Mouse (Mus musculus) embryo, embryonic 10 days (tissue): Measurements from ENCODE around the gene Aldh8a1.
"Not testable (repeated sequence)": the region's sequence is repeated elsewhere in the genome, so short reads cannot be mapped to it uniquely, and the experiment has no call there.

Experiments
- DNase-seq: peaks from one replicate; pipeline ENCODE4 v3.0.0-alpha.2; 2015; ENCODE audit warnings: low spot score

Aldh8a1 gene

DNA sequence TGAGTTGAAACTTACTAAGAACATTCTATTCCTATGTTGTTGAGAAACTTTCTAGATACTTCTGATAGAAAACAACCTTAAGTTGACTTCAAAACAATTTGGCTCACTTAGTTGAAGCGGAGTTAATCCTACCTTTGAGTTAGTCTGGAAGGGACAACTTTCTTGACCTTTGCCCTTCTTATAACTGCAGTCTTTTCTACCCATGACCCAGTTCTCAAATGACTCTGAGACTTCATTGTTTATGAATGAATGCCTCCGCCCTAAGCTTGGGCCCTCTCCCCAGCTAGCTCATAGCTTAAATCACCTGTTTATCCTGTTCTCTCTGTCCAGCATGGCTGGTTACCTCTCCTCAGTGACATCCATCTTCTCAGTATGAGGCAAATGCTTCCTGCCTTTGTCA, 7.5 kb upstream of the Aldh8a1 start:
- no peak for DNase-seq

DNA sequence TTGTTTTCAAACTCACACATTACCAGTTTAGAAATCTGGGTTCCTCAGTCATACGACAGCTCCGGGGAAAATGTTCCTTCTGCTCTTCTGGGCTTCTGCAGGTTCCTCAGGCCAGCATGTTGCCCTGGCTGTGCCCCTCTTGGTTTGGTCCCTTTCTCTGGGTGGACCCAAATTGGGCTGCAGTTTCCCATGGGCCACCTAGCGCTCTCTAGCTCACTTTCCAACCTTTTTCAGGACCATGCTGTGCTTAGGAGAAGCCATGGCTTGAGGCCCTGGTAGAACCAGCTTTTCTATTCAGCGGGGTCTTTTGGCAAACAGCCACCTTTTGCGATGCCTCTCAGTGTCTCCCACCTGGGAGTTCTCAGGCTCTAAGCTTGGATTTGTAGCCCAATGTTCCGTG, 4.8 kb upstream of the Aldh8a1 start:
- no peak for DNase-seq

DNA sequence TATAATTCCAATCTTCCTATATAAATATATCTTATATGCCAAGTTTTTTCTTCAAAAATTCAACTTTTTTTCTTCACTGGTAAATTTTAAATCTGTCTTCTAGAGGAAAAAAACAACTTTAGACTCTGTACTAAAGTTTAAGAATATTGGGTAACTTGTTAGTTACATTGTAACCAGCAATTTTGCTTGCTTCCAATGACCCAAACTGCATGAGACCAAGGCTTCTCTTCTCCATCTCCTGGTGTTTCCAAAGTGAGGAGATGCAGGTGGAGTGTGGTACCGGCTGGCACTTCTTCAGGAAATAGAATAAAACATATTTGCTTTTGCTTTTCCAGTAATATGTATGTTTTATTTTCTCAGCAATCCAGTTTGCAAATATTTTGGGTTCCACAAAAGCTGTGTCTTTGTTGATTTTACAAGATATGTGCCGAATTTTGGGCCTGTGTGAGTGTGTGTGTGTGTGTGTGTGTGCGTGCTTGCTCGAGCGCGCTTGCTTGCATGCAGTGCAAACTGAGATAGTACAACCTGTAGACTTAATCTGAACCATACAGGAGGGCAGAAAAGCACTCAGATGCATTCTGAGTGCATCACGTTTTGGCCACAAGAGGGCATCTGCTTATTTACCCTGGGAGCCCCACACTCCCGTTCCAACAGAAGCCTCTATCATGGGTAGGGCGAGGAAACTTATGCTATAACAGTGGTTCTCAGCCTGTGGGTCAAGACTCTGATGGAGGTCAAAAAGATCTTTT, 1.3 kb downstream of the Aldh8a1 start:
- DNase-seq, result peak; percentile 46

DNA sequence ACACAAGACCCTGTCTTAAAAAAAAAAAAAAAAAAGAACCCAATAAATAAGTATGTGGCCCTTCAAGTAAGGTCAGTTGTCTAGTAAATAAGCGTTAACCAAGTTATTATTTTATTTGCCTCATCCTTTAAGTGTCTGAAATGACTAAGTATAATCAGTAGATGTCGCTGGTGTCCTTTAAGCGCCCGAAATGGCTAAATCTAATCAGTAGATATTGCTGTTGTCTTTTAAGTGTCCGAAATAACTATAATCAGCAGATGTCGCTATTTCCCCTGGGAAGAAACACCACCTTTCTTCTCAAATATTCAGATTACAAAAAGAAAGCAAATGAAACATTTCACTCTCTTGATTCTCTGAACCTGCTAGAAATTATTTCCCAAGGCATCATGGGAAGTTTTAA, 5.8 kb downstream of the Aldh8a1 start:
- DNase-seq, result peak; percentile 73

DNA sequence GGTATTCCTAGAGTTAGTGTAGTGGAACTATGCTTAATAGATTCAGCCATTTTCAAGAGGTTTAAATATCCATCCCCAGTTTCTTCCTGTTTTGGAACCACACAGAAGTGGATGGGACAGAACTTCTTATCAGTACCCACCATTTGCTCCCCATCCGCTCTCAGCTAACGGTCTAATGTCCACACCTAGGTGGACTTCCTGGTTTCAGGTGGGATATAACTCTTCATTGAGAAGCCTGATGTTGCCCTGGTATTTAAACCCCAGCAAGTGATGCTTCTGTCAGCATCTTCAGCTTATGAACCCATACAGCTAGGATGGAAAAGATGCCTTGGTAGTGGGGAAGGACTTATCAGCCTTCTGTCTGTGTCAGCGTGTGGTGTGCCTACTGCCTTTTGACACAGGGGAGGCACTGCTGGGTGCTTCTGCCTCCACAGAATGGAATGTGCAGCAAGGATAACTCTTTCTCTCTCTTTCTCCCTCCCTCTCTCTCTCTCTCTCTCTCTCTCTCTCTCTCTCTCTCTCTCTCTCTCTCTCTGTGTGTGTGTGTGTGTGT, 8.1 kb downstream of the Aldh8a1 start:
- DNase-seq, result no peak

DNA sequence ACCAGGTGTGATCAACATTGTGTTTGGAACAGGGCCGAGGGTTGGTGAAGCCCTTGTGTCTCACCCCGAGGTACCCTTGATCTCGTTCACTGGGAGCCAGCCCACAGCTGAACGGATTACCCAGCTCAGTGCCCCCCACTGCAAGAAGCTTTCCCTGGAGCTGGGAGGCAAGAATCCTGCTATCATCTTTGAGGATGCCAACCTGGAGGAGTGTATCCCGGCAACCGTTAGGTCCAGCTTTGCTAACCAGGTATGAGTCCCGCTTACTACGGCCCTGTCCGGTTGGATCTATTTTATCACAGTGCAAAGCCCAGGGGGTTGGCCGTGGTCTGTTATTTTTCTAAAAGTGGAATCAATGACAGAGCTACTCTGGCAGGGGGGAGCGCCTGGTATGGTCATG, 12.0 kb downstream of the Aldh8a1 start:
- DNase-seq, result no peak

DNA sequence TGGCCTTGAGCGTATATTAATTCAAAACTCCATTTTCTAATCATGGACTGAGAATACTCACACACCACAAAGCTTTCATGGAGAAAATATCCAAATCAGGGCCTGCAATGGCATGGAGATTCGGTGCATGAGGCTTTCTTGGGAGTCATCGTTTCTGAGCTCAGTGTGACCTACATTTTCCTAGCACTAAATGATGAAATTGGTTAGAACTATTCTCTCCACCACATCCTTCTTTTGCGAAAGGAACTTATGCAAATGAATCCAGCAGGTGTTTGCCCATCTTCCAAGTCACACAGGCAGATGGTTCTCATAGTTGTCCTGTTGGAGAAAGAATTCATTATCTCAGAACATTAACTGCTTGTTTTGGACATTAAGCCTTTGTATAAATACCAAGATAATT, 13.3 kb downstream of the Aldh8a1 start:
- DNase-seq, result no peak

DNA sequence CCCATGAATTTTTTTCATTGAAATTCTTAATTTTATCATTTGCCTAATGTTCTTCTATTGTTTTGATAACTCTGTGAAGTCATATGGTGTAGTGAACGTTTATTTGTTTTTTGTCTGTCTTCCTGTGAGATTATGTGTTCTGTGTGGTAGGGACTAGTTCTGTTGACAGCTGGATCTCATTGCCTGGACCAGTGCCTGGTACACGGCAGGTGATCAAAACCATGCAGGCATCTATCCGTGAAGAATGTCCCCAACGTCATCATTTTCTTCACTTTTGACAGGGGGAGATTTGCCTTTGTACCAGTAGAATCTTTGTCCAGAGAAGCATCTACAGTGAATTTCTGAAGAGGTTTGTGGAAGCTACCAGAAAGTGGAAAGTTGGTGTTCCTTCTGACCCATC, 14.2 kb downstream of the Aldh8a1 start:
- no peak for DNase-seq

DNA sequence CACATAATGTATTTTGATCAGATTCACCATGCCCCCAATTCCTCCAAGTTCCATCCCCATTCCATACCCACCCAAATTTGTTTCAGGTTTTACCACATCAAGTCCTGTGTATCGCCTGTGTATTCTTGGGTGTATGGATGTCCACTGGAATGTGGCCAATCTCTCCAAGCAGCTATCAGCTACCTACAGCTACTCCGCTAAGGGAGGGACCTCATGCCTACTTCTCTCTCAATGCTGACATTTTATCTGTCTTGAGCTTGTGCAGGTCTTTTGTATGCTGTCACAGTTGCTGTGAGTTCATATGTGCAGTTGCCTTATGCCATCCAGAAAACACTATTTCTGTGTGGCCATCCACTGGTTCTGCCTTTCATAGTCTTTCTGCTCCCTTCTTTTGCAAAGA, 16.3 kb downstream of the Aldh8a1 start:
- no peak for DNase-seq

DNA sequence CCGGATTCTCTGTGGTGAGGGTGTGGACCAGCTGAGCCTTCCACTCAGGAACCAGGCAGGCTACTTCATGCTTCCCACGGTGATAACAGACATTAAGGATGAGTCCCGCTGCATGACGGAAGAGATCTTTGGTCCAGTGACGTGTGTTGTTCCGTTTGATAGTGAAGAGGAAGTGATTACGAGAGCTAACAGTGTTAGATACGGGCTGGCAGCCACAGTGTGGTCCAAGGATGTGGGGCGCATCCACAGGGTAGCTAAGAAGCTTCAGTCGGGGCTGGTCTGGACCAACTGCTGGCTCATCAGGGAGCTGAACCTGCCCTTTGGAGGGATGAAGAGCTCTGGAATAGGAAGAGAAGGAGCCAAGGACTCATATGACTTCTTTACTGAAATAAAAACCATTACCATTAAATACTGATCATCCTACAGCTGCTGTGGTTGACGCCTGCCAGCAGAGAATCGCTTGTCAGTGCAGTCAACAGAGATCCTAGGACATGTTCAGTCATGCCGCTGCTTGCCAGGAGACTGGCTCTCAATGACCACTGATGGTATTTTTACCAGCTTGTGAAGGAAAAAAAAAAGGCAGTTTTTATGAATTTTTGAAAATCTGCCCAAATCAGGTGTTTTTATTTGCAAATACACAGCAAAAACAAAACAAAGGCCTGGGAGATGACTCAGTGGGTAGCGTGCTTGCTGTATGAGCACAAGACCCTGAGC, 18.5 kb downstream of the Aldh8a1 start:
- no peak for DNase-seq

DNA sequence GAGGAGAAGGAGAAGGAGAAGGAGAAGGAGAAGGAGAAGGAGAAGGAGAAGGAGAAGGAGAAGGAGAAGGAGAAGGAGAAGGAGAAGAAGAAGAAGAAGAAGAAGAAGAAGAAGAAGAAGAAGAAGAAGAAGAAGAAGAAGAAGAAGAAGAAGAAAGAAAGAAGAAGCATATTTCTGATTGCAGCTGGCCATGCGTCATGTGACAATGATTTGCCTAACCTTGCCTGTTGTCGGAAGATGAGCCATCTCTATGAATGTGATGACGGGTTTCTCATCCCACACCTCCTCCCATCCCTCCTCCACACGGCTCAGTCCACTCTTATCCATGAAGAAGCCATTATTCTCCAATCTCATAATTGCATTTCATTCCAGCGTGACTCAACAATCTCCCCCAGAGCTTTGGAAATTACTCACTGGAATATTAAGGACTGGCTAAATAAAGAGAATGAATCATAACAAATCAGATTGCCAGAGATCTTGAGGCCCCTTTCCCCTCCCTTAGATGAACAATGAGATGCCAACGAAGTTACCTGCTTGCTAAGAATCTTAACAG, 21.9 kb downstream of the Aldh8a1 start:
- not testable (repeated sequence) for DNase-seq

DNA sequence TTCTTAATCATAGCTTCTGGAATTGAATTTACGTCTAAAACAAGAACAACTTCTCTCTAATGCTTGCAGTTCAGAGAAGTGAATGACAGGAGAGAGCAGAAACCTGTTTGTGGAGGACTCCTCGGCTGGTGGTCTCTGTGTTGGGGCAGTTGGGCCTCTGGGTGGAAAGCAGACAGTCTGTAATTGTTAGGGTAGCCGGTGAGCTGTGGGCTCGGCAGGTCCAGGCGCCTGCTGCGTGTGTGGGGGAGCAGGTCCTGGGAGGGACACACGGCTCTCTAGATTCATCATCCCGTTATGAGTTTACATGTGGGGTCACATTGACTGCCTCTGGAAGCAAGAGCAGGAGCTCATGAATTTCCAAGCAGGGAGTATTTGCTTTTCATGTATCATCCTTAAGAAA, 22.5 kb downstream of the Aldh8a1 start:
- DNase-seq, result no peak

DNA sequence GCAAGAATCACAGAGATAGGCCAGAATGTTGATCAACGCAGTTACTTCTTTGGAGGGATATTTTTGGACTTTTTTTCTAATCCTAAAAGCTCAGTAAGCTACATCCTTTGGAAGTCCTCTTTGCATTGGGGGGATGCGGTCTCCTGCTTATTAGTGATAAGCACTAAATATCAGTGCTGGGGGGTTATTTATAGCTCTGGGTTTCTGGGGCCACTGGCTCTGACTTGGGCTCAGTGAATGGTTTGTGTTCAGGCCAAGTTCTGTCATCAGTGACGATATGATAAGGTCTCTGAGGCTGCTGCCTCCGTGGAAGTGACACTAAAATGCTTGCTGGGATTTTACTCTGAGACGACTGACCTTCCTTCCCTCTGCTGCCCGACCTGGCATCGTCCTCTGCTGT, 22.9 kb downstream of the Aldh8a1 start:
- DNase-seq, result no peak

DNA sequence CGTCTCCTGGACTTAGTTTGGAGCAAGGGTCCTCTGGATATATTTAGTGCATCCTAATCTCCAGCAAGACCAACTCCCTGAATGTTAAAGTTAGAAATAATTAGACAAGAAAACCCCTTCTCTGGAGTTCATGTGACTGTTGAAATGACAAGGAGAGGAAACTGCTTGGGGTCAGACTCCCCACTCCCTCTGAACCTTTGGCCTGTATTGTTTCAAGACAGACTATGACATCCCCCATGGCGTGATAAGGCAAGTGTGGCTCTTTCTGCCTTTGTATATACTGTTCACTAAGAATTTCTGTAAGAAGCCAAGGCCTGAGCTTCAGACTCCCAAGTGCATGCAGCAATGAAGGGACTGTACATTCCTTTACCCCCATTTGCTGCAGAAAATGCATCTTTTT, 23.4 kb downstream of the Aldh8a1 start:
- no peak for DNase-seq

DNA sequence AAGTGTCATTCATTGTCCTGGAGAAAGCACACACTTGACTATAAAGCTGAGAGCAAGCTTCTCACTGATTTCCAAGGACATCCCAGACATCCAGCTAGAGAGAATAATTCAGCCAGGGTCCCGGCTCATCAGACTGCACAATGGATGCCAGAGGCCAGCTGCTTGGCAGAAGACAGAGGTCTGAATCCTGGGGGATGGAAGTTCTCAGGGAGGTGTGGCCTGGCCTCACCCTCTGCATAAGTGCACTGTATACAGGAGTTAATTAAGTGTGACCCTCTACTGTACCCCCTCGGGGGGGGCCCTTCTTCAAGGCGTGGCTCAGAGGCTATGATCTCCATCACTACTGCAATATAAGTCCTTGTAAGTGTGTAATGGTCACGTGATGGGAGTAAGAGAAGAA, 24.2 kb downstream of the Aldh8a1 start:
- no peak for DNase-seq

DNA sequence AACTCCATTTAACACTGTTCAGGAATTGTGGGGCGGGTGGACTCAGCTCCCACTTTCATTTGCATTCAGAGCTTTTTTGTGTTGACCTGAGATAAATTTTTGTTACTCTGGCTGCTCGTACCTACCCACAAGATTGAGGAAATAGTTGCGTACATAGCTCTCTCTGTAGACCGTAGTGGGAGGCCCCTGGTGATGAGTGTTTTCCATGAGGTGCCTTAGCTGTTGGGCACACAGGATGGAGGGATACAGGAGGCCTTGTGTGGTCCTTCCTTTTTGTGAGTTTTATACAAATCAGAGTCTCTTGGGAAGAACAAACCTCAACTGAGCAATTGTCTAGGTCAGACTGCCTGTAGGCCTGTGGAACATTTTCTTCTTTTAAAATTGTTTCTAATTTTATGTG, 27.7 kb downstream of the Aldh8a1 start:
- no peak for DNase-seq

DNA sequence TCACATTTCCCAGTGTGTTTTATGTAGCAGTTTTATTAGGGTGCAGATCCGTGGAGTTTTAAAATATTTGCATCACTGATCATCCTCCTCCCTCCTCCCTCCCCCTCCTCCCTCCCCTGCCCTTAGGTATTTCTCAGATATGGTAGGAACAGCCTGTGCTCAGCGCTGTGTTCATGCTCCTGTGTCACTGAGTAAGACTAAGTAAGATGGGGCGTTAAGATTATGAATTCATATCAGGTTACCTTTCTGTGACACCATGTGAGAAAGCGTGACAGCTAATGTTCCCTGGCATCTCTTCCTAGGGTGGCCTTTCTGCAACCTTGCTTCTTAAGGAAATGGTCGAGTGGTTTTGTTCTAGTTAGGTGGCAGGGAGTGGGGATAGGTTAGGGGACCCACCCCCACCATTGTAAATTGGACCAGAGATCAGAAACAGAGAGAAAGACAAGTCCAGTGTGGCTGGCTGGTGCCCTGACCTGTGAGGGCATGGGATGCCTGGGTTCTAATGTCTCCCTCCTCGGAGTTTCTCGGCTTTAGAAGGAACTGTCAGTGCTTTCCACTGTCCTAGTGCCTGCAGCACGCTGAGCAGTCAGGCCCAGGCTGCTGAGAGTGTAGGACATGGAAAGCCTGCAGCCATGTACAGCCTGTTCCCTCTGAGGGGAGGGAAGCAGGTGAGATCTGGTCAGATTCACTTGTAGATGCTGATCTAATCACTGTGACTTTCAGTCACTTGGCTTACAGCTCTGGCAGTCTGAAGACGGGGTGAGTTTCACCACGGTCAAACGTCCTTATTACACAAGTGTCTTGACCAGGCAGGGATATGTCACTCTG, 28.8 kb downstream of the Aldh8a1 start:
- DNase-seq, result no peak

DNA sequence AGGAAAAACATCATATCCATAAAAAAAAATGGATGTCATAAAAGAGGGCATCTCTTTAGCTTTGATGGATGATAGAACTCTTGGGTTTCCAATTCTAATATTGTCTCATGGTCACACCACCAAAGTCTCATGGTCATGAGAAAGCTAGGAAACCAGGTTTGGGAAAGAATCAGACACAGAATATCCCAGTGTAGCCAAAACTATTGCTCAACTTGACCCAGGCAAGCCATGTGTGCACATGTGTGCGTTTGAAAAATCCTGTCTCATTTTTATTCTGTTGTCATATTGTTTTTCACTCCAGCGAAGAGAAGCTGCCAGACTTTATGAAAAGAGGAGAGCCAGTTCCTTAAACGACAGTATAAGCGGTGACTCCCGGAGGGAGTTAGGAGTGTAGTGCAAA, 33.6 kb downstream of the Aldh8a1 start:
- DNase-seq, result no peak

DNA sequence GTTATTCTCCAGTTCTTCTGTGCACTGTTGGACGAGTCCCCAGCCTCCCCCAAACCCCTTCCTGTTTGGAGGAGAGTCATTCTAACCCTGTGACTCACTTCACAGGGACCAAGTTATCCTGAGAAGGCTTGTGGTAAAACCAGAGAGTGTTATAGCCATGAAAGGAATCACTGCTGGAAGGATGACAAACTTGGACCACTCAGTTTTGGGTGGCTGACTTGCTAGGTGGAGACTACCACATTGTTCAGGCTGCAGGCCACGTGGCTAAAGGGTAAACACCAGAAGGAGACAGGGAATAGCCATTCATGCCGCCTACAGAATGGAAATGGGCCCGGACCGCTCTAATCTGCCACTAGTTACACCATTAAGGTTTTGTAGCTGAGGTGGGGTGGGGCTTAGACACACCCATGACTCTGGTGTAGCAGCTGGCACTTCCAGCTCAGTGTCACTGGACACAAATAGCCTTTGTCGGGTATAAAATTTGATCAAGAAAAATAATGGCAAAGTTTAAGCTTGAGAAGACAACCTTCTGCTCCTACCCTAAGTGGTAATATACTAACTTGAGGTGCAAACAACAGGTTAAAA, 34.6 kb downstream of the Aldh8a1 start:
- no peak for DNase-seq

DNA sequence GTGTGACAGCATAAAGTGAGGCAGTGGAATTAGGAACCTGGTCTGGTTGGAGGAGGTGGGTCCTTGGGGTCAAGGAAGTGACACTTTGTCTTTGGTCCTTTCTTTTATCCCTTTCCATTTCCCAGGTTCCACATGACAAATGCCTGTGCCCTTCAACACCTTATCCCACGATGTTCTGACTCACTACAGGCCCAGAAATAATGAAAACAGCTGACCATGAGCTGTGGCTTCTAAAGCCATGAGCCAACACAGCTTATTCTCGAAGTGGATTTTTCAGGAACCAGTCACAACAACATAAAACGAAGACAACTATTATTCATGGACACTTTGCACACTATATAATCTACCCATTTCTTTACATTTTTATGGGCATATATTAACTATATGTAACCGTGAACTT, 37.9 kb downstream of the Aldh8a1 start:
- no peak for DNase-seq

DNA sequence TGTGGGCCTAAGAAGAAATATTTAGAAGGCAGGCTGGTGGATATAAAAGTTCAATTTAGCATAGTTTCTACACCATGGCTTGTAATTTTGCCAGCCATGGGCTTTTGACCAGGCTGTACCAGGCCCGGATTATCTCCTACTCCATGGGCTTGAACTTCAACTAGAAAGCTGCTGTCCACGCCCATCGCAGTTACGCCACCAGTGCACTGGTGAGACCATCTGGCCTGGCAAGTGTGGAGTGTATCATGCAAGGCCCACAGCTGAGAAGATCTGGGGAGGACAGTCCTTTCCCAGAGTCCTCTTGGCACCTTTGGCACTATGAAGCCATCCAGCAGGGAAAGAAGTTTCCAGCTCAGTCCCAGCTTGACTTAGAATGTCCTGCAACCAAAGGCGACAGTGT, 39.1 kb downstream of the Aldh8a1 start:
- no peak for DNase-seq

DNA sequence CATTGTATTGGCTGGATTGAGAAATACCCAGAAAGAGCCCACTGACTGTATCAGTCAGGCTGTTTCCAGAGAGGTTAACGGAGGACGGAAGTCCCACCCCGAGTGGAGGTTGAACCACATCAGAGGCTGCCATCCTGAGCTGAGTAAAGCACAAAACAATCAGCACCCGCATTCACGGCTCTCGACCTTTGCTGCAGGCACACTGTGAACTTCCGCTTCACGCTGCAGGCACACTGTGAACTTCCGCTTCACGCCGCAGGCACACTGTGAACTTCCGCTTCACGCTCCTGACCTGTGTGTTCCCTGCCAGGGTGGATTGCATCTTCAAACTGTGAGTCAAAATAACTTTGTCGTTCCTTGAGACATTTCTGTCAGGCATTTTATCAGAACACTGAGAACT, 42.1 kb downstream of the Aldh8a1 start:
- DNase-seq, result no peak
